In genomic region chr1:85735463-85736123, GRCm38 (mm10) we compare ENCODE assay signal across 8 mouse cellular contexts. TPM values are rescaled to one million over a fixed set of nuclear protein-coding genes. Genes with fewer than 3 reads are reported as not detected.
DNase-seq lines count a peak whose midpoint lies in the region; ATAC-seq and TF ChIP-seq lines count a peak whose summit lies in the region.

No protein-coding gene starts in this region.

- peak; percentile 24; the same call in 1 of the 2 replicates for TF ChIP-seq CTCF in liver, embryonic 14.5 days (IDR thresholded peaks at IDR 0.05; ENCODE audit: low read depth)

- H3K9ac ChIP-seq in embryonic facial prominence, embryonic 13.5 days = 0 out of 2 replicates have a peak overlapping the region, but pooled peaks have one; percentile 59
- peak overlapping the region; percentile 52 for H3K9ac ChIP-seq in liver, embryonic 14.5 days (replicated peaks)

- 67% methylated on average over 13 of the region's 13 CpGs for WGBS in embryonic facial prominence, embryonic 13.5 days
- 16% methylated on average over 13 of the region's 13 CpGs for WGBS in liver, embryonic 14.5 days (ENCODE audit: insufficient replicate concordance)

- TF ChIP-seq EP300 in liver, embryonic 14.5 days (IDR thresholded peaks at IDR 0.05; ENCODE audit: low read depth) = no peak

- ATAC-seq in embryonic facial prominence, embryonic 13.5 days (ENCODE audit: insufficient number of reproducible peaks, insufficient read depth, low FRiP score, low TSS enrichment, low read depth) = no peak
- ATAC-seq in hematopoietic stem cell, adult 5-6 weeks (replicated peaks in 1 of 2; ENCODE audit: insufficient read depth in 1 of 2, low FRiP score in 2 of 2, low TSS enrichment in 1 of 2, low read depth in 1 of 2, poor library complexity in 2 of 2, severe bottlenecking in 2 of 2) = peak; percentile 91 to 96
- peak; percentile 89 for ATAC-seq in liver, embryonic 14.5 days (ENCODE audit: insufficient read depth)
- ATAC-seq in neutrophil, adult 5-6 weeks (ENCODE audit: extremely low read depth, insufficient number of reproducible peaks, low FRiP score, poor library complexity, severe bottlenecking) = peak; percentile 77

- intact Hi-C loops in left cerebral cortex, postnatal 14 days (cut with DNase I) = loop anchor here (5.0 kb wide), 1 partner anchor 153 kb away; no protein-coding TSS in a partner anchor

- peaks cover 8% of the 10 kb centered on the region; the same call in 1 of the 2 replicates for H3K4me1 ChIP-seq in embryonic facial prominence, embryonic 13.5 days
- H3K4me1 ChIP-seq in liver, embryonic 14.5 days (replicated peaks; ENCODE audit: control insufficient read depth in 2 of 2, insufficient read depth in 2 of 2, low read length in 1 of 2) = peaks cover 0 to 7% of the 10 kb centered on the region in 2 experiments; a peak in 1 of 4 replicates

- H3K4me3 ChIP-seq in embryonic facial prominence, embryonic 13.5 days = no peak overlapping the region
- peak overlapping the region; percentile 48 to 66 for H3K4me3 ChIP-seq in liver, embryonic 14.5 days (ENCODE audit: insufficient read depth in 1 of 2, low read depth in 2 of 2, low read length in 2 of 2)

- no peaks in the 10 kb centered on the region for H3K36me3 ChIP-seq in embryonic facial prominence, embryonic 13.5 days
- H3K36me3 ChIP-seq in liver, embryonic 14.5 days (replicated peaks; ENCODE audit: control insufficient read depth, insufficient read depth, low read depth) = no peaks in the 10 kb centered on the region

- peak; percentile 28 for DNase-seq in gastrocnemius, adult 18-20 months (ENCODE audit: low spot score)
- no peak for DNase-seq in gastrocnemius, postnatal 10 days
- DNase-seq in liver, embryonic 14.5 days (ENCODE audit: low read depth in 3 of 3, low spot score in 3 of 3) = peak; percentile 49 to 71 (median 55)
- no peak for DNase-seq in urinary bladder, adult 18-20 months (ENCODE audit: low spot score in 2 of 2)
- DNase-seq in left cerebral cortex, postnatal 14 days (ENCODE audit: low spot score in 2 of 2) = no peak

- peak overlapping the region; percentile 55 for H3K4me2 ChIP-seq in embryonic facial prominence, embryonic 13.5 days
- peak overlapping the region; percentile 74 for H3K4me2 ChIP-seq in liver, embryonic 14.5 days (ENCODE audit: low read depth)

- no peak overlapping the region for H3K27ac ChIP-seq in embryonic facial prominence, embryonic 13.5 days
- H3K27ac ChIP-seq in liver, embryonic 14.5 days = peak overlapping the region; percentile 14

- no peaks in the 10 kb centered on the region for H3K27me3 ChIP-seq in embryonic facial prominence, embryonic 13.5 days
- H3K27me3 ChIP-seq in liver, embryonic 14.5 days (ENCODE audit: control insufficient read depth, insufficient read depth, low read length) = no peaks in the 10 kb centered on the region

- H3K9me3 ChIP-seq in embryonic facial prominence, embryonic 13.5 days = no peaks in the 10 kb centered on the region
- no peaks in the 10 kb centered on the region for H3K9me3 ChIP-seq in liver, embryonic 14.5 days (ENCODE audit: control insufficient read depth, low read length)

RNA-seq across cellular contexts. Expression of gene A630001G21Rik, which starts 42.9 kb away (rescaled TPM):
- under 1 TPM in 1 of 2 experiments, not detected in 1; 0.55 TPM for total RNA-seq in gastrocnemius, adult 18-20 months (2021)
- total RNA-seq in gastrocnemius, postnatal 10 days (2021) = 1 to 10 TPM in 1 of 2 experiments, under 1 TPM in 1; 0.42 to 1.6 TPM
- polyA plus RNA-seq in embryonic facial prominence, embryonic 13.5 days (2015; fragmentation: Nextera tagmentation; extraction: Ambion mirVana) = 1.8 and 2.2 TPM in 2 replicates
- total RNA-seq in hematopoietic stem cell, adult 5-6 weeks (2017) = 52.6 and 57.8 TPM in 2 replicates
- 1.7 and 2.9 TPM in 2 replicates for polyA plus RNA-seq in liver, embryonic 14.5 days (2012; rRNA removed)
- 1.9 and 2.6 TPM in 2 replicates for polyA plus RNA-seq in liver, embryonic 14.5 days (2014; fragmentation: Nextera tagmentation; extraction: Ambion mirVana)
- 130 and 158 TPM in 2 replicates for total RNA-seq in neutrophil, adult 5-6 weeks (2017)
- total RNA-seq in left cerebral cortex, postnatal 14 days (2021) = under 1 TPM; 0.61 to 0.83 TPM

RNA-seq across cellular contexts. Expression of gene Cab39, which starts 57.6 kb away (rescaled TPM):
- 100 to 1,000 TPM; 169 to 186 TPM for total RNA-seq in gastrocnemius, adult 18-20 months (2021)
- total RNA-seq in gastrocnemius, postnatal 10 days (2021) = 10 to 100 TPM; 68.8 to 86.6 TPM
- polyA plus RNA-seq in embryonic facial prominence, embryonic 13.5 days (2015; fragmentation: Nextera tagmentation; extraction: Ambion mirVana) = 29.2 and 31.7 TPM in 2 replicates
- 97.1 and 112 TPM in 2 replicates for total RNA-seq in hematopoietic stem cell, adult 5-6 weeks (2017)
- 14.4 and 20.4 TPM in 2 replicates for polyA plus RNA-seq in liver, embryonic 14.5 days (2012; rRNA removed)
- 15.8 and 16.9 TPM in 2 replicates for polyA plus RNA-seq in liver, embryonic 14.5 days (2014; fragmentation: Nextera tagmentation; extraction: Ambion mirVana)
- total RNA-seq in neutrophil, adult 5-6 weeks (2017) = 176 and 179 TPM in 2 replicates
- total RNA-seq in left cerebral cortex, postnatal 14 days (2021) = 100 to 1,000 TPM; 133 to 143 TPM

Comparison
In these comparisons a context has a peak if more than half of its experiments do, and no peak if none do; other contexts are left out.
1. DNase-seq: peak in gastrocnemius, adult 18-20 months (single experiment) and liver, embryonic 14.5 days (3 of 3); none in gastrocnemius, postnatal 10 days (single experiment), urinary bladder, adult 18-20 months (0 of 2) and left cerebral cortex, postnatal 14 days (0 of 2).
2. RNA of gene A630001G21Rik, which starts 42.9 kb away (total RNA-seq): 130 to 158 TPM in neutrophil, adult 5-6 weeks and 52.6 to 57.8 TPM in hematopoietic stem cell, adult 5-6 weeks; 0.42 to 1.6 TPM in gastrocnemius, postnatal 10 days, 0.61 to 0.83 TPM in left cerebral cortex, postnatal 14 days and 0.55 TPM in gastrocnemius, adult 18-20 months; every median in the first group is over 10 times any median in the second.